Mouse (Mus musculus) erythroblast, embryonic 14.5 days (primary cell): ENCODE measurements around the gene Cct4.

Experiments used
- GATA1 ChIP-seq: IDR thresholded peaks from 2 replicates; pipeline ENCODE4 v1.6.1; 2012; ENCODE audit warnings: low read length, inconsistent platforms, mixed read lengths
- TAL1 ChIP-seq: IDR thresholded peaks from 3 replicates; pipeline ENCODE4 v1.6.1; 2012; ENCODE audit warnings: low read length, inconsistent platforms, mixed read lengths

GRCm38 (mm10) chr11:22981984-22982757 is 8.1 kb upstream of the Cct4 start, which contains the start of the genes Gm28048 and Commd1:
- TF ChIP-seq GATA1: no peak
- TF ChIP-seq TAL1: no peak
